Mouse (Mus musculus) ES-E14 (cell line): ENCODE measurements around the gene Ssr1. TPM values are rescaled to one million over a fixed set of nuclear protein-coding genes. Genes with fewer than 3 reads are reported as not detected.

Source experiments
- DNase-seq: peaks from one replicate; pipeline ENCODE4 v3.0.0-alpha.2; 2013; ENCODE audit warnings: low read depth, low spot score
- H3K27ac ChIP-seq: 2 replicates; pipeline ENCODE4 v1.5.1; 2012; ENCODE audit warnings: low read depth, mild to moderate bottlenecking, low read length, moderate library complexity, mixed read lengths; ENCODE audit not compliant: poor library complexity, insufficient read depth, severe bottlenecking
- H3K36me3 ChIP-seq: 2 replicates; pipeline ENCODE4 v1.6.1; 2012; ENCODE audit warnings: mild to moderate bottlenecking, low read length, moderate library complexity, mixed read lengths; ENCODE audit not compliant: control insufficient read depth, poor library complexity, insufficient read depth, severe bottlenecking
- H3K4me1 ChIP-seq, 2 experiments: fragments of 150-350 bp in 1 of 2; sonication (generic) in 1 of 2; 2 replicates each; pipeline ENCODE4 v1.6.1; 2012; ENCODE audit warnings: low read length in 2 of 2, mild to moderate bottlenecking in 1 of 2, mixed read lengths in 1 of 2; ENCODE audit not compliant: control insufficient read depth in 2 of 2, insufficient read depth in 2 of 2, poor library complexity in 1 of 2
- H3K4me3 ChIP-seq, 2 experiments: fragments of 150-350 bp in 1 of 2; sonication (generic) in 1 of 2; 2 replicates each; pipeline ENCODE4 v1.5.1; 2012; ENCODE audit warnings: low read length in 2 of 2, low read depth in 1 of 2, mild to moderate bottlenecking in 1 of 2, mixed read lengths in 1 of 2; ENCODE audit not compliant: insufficient read depth in 1 of 2, poor library complexity in 1 of 2, severe bottlenecking in 1 of 2
- H3K9ac ChIP-seq: 2 replicates; pipeline ENCODE4 v1.6.1; 2012; ENCODE audit warnings: low read depth, mild to moderate bottlenecking, low read length, mixed read lengths; ENCODE audit not compliant: poor library complexity, insufficient read depth, severe bottlenecking
- H3K9me3 ChIP-seq: fragments of 150-350 bp; sonication (generic); 2 replicates; pipeline ENCODE4 v1.6.1; 2012; ENCODE audit warnings: low read depth, mild to moderate bottlenecking, low read length; ENCODE audit not compliant: control insufficient read depth, insufficient read depth
- CHD2 ChIP-seq: IDR thresholded peaks from 2 replicates; pipeline ENCODE4 v1.6.1; 2014; ENCODE audit warnings: mild to moderate bottlenecking, low read depth, low read length, inconsistent platforms
- HCFC1 ChIP-seq: IDR thresholded peaks from 2 replicates; pipeline ENCODE4 v1.6.1; 2012; ENCODE audit warnings: low read length, inconsistent platforms, borderline replicate concordance; ENCODE audit not compliant: insufficient read depth
- MAFK ChIP-seq: IDR thresholded peaks from 2 replicates; pipeline ENCODE4 v1.6.1; 2014; ENCODE audit warnings: mild to moderate bottlenecking, low read depth, low read length, inconsistent platforms; ENCODE audit not compliant: insufficient read depth
- ZC3H11A ChIP-seq: IDR thresholded peaks from 2 replicates; pipeline ENCODE4 v1.6.1; 2012; ENCODE audit warnings: low read depth, mild to moderate bottlenecking, inconsistent platforms, low read length, borderline replicate concordance
- ZNF384 ChIP-seq: IDR thresholded peaks from 2 replicates; pipeline ENCODE4 v1.6.1; 2012; ENCODE audit warnings: low read depth, low read length, inconsistent platforms
- in situ Hi-C, 2 experiments: fragments of 600-800 bp; cut with MboI; formaldehyde crosslinking; loops; one replicate each; pipeline ENCODE4 v1.15.1; 2025; ENCODE audit warnings: low sequenced_read_pairs in 2 of 2, inconsistent platforms in 1 of 2; ENCODE audit not compliant: unreplicated experiment in 2 of 2
- total RNA-seq: library from RNA; depleted of rRNA; stranded (reverse); fragments of 300-350 nt; gene quantifications from 2 replicates; pipeline ENCODE4 v1.2.3, GENCODE M21; 2012

Ssr1 gene
- total RNA-seq, 1 experiment = 82.0 TPM

DNA sequence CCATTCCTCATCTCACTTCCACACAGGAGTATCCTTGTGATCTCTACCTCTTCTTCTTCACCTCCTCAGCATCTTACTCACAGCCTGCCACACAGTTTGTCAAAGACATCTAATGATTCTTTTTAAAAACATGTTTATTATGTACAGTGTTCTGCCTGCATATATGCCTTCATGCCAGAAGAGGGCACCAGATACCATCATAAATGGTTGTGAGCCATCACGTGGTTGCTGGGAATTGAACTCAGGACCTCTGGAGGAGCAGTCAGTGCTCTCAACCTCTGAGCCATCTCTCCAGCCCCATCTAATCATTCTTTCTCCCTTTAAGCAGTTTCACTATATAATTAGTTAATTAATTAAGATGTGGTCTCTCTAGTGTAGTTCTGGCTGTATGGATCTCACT is 8.4 kb upstream of the Ssr1 start:
- no peak overlapping the region for H3K9ac ChIP-seq
- no peak for DNase-seq
- no peaks in the 10 kb centered on the region for H3K36me3 ChIP-seq
- H3K9me3 ChIP-seq = no peaks in the 10 kb centered on the region
- TF ChIP-seq ZNF384 (no peak), MAFK (no peak), HCFC1 (no peak), ZC3H11A (no peak), CHD2 (no peak)
- H3K4me1 ChIP-seq = no peaks in the 10 kb centered on the region
- no peak overlapping the region for H3K27ac ChIP-seq
- in situ Hi-C loops = no loop called here
- H3K4me3 ChIP-seq = no peak overlapping the region

DNA sequence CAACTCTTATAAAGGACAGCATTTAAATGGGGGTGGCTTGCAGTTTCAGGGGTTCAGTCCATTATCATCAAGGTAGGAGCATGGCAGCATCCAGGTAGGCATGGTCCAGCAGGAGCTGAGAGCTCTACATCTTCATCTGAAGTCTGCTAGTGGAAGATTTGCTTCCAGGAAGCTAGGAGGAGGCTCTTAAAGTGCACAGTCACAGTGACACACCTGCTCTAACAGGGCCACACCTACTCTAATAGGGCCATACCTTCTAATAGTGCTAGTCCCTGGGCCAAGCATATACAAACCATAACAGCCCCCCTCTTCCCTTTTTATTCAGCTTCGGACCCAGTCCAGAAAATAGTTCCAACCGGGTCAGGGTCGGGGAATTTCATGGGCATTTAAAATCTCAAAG is 5.7 kb upstream of the Ssr1 start:
- in situ Hi-C loops = no loop called here

GRCm38 (mm10) chr13:37994405-37994749 is 360 bp upstream of the Ssr1 start:
- Histone ChIP-seq H3K9me3 (no peaks in the 10 kb centered on the region), H3K4me3 (peak overlapping the region in 1 of 2 experiments; percentile 94; a peak in 2 of 4 replicates), H3K4me1 (no peaks in the 10 kb centered on the region; a peak in 1 of 4 replicates), H3K27ac (no peak overlapping the region), H3K9ac (no peak overlapping the region), H3K36me3 (peaks cover 18% of the 10 kb centered on the region)
- DNase-seq = no peak
- in situ Hi-C loops = no loop called here
- TF ChIP-seq ZC3H11A = no peak
- no peak for TF ChIP-seq CHD2
- TF ChIP-seq ZNF384 = no peak
- TF ChIP-seq MAFK = no peak
- no peak for TF ChIP-seq HCFC1

More for the DNA sequence above, 5.7 kb upstream of the Ssr1 start:
- Histone ChIP-seq H3K9me3 (no peaks in the 10 kb centered on the region), H3K36me3 (no peaks in the 10 kb centered on the region), H3K27ac (no peak overlapping the region), H3K9ac (no peak overlapping the region), H3K4me1 (no peaks in the 10 kb centered on the region), H3K4me3 (no peak overlapping the region)
- no peak for DNase-seq
- no peak for TF ChIP-seq CHD2
- TF ChIP-seq ZNF384 = no peak
- no peak for TF ChIP-seq HCFC1
- no peak for TF ChIP-seq ZC3H11A
- no peak for TF ChIP-seq MAFK

DNA sequence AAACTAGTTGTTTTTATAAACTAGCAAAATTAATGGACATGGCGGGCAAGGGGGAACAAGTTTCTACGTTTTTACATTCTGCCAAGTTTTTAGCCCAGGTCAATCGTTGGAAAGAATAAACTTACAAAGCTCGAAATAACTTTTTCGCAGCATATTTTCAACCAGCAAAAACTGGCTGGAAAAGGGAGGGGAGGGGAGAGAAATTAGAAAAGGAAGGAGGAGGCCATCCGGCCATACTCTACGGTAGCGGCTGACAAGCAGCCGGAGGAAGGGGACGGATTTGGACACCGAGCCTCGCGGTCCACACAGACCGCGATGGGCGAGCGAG is 677 bp downstream of the Ssr1 start:
- no peaks in the 10 kb centered on the region for H3K9me3 ChIP-seq
- H3K9ac ChIP-seq = peak overlapping the region; percentile 87
- H3K4me1 ChIP-seq = no peaks in the 10 kb centered on the region; a peak in 1 of 4 replicates
- no peak for TF ChIP-seq MAFK
- TF ChIP-seq ZNF384 = no peak
- no peak for TF ChIP-seq CHD2
- TF ChIP-seq HCFC1 = no peak
- no peak for TF ChIP-seq ZC3H11A
- peaks cover 24% of the 10 kb centered on the region for H3K36me3 ChIP-seq
- peak overlapping the region; percentile 73 to 94 for H3K4me3 ChIP-seq
- in situ Hi-C loops = no loop called here
- H3K27ac ChIP-seq = peak overlapping the region; percentile 31; the same call in 1 of the 2 replicates
- no peak for DNase-seq

GRCm38 (mm10) chr13:37992638-37993371 is 1.2 kb downstream of the Ssr1 start:
- no peak overlapping the region for H3K27ac ChIP-seq
- H3K4me3 ChIP-seq = peak overlapping the region; percentile 73 to 94
- H3K36me3 ChIP-seq = peaks cover 24% of the 10 kb centered on the region
- in situ Hi-C loops = no loop called here
- TF ChIP-seq CHD2 = no peak
- no peak for TF ChIP-seq ZNF384
- no peak for TF ChIP-seq MAFK
- no peak for TF ChIP-seq HCFC1
- TF ChIP-seq ZC3H11A = no peak
- DNase-seq = no peak
- no peaks in the 10 kb centered on the region; a peak in 1 of 4 replicates for H3K4me1 ChIP-seq
- no peaks in the 10 kb centered on the region for H3K9me3 ChIP-seq
- peak overlapping the region; percentile 87 for H3K9ac ChIP-seq
